Mouse (Mus musculus) sigmoid colon, adult 10 weeks (tissue): Measurements from ENCODE around the gene Adprhl1. TPM values are rescaled to one million over a fixed set of nuclear protein-coding genes. Genes with fewer than 3 reads are reported as not detected.

Experiments
- polyA plus RNA-seq: library from polyadenylated mRNA; stranded (reverse); fragments of 350-450 nt; fragmentation: Illumina TruSeq; extraction: RNeasy Lipid Tissue Mini Kit (QIAGEN cat#74804); gene quantifications from one replicate; pipeline ENCODE4 v1.2.3, GENCODE M21; 2014; ENCODE audit warnings: low read depth, low replicate concordance

Gene Adprhl1
- not detected for polyA plus RNA-seq

GRCm38 (mm10) chr8:13254019-13254418 is at the start of gene Adprhl1:
Adprhl1 (minus strand) TSS chr8:13254162.

GRCm38 (mm10) chr8:13287692-13288623 is 34.0 kb upstream of the Adprhl1 start, which contains the start of the genes Dcun1d2 and Tmco3:
Dcun1d2 (minus strand) TSS chr8:13288131.
Tmco3 (plus strand) TSS chr8:13288190.

GRCm38 (mm10) chr8:13200301-13201012 is 53.5 kb downstream of the Adprhl1 start, which contains the start of gene Grtp1:
Grtp1 (minus strand) TSS chr8:13200620.

Other genes starting within 250 kb of the Adprhl1 start
- gene F7, start 228.1 kb downstream of the Adprhl1 start, polyA plus RNA-seq, result not detected
- 0.63 TPM for gene F10, start 216.9 kb downstream of the Adprhl1 start, polyA plus RNA-seq
- gene Proz, start 193.2 kb downstream of the Adprhl1 start, polyA plus RNA-seq, result 0.79 TPM
- gene Pcid2, start 148.7 kb downstream of the Adprhl1 start, polyA plus RNA-seq, result 7.7 TPM
- 84.7 TPM for gene Cul4a, start 148.5 kb downstream of the Adprhl1 start, polyA plus RNA-seq
- gene Lamp1, start 95.0 kb downstream of the Adprhl1 start, polyA plus RNA-seq, result 438 TPM
- 69.4 TPM for gene Grtp1, start 53.5 kb downstream of the Adprhl1 start, polyA plus RNA-seq
- gene Dcun1d2, start 34.0 kb upstream of the Adprhl1 start, polyA plus RNA-seq, result 13.1 TPM
- gene Tmco3, start 34.0 kb upstream of the Adprhl1 start, polyA plus RNA-seq, result 65.2 TPM
- 42.5 TPM for gene Tfdp1, start 84.6 kb upstream of the Adprhl1 start, polyA plus RNA-seq
- not detected for gene Atp4b, start 142.7 kb upstream of the Adprhl1 start, polyA plus RNA-seq
- not detected for gene Grk1, start 150.9 kb upstream of the Adprhl1 start, polyA plus RNA-seq
- not detected for gene Tmem255b, start 181.0 kb upstream of the Adprhl1 start, polyA plus RNA-seq
- 19.8 TPM for gene Gas6, start 240.3 kb upstream of the Adprhl1 start, polyA plus RNA-seq